Mouse (Mus musculus): ENCODE measurements around the gene Ptprj. TPM values are rescaled to one million over a fixed set of nuclear protein-coding genes. Genes with fewer than 3 reads are reported as not detected.

Ptprj gene
- 18.5 TPM for polyA plus RNA-seq (2014; fragmentation: Illumina TruSeq; extraction: RNeasy Lipid Tissue Mini Kit (QIAGEN cat#74804); ENCODE audit: low read depth, low replicate concordance)

DNA sequence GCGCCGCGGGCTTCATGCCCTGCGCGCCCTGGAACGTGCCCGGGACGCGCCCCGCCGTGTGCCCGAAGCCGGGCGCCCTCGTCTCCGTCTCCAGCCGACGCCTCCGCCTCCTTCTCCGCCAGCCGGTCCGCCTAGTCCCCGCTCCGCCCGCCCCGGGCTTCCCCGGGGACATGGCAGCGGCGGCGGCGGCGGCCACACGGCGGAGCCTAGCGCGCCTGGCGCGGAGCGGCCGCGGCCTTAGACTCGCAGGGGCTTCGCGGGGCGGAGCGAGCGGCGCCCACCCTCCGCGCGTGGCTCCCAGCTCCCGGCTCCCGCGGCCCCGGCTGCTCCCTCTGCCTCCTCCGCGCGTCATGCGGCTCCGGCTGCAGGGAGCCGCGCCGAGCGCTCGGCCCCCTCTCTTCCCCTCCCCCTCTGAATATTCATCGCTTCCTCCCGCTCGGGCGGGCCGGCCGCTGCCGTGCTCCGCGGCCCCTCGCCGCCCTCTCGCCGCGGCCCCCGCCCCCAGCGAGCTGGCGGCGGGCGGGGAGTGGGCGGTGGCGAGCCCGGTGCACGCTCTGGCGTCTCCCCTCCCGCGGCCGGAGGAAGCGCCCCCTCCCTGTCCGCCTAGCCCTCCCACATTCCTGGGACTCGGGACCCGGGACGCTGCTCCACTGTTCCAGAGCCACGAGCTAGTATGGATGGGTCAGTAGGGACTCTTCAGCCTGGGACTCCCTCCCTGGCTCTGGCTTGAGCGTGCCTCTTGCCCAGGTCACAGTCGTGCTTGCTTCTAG, at the start of gene Ptprj:
Gene Ptprj (minus strand): TSS at position 412 of the 770 bp plus-strand sequence.

DNA sequence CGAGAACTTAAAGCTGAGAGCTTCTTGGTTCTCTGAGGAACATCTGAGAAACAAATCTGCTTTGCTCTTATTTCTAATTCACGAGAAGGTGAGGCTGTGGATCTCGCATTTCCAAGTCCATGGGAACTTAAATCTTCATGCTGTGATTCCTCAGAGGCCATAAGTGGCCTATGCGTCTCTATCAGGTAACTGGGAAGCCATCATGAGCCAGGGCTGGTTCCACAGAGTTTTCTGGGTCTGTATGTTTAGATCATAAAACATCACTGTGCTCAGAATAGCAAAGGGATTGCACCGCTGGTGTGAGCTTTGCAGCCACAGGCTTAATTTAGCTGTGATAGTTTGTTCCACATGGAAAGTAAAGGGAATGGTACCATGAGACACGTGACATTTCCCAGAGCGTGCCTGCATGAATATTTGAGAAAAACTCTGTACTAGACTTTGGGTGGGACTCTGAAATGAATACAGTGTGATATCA, 181.8 kb downstream of the Ptprj start, which contains the start of gene Olfr1274-ps:
Gene Olfr1274-ps (plus strand): TSS at position 51 of the 475 bp plus-strand sequence.

Other genes starting within 250 kb of the Ptprj start
- gene Olfr1274-ps, start 182.0 kb downstream of the Ptprj start, polyA plus RNA-seq (2014; fragmentation: Illumina TruSeq; extraction: RNeasy Lipid Tissue Mini Kit (QIAGEN cat#74804); ENCODE audit: low read depth, low replicate concordance) = not detected
- 9.6 TPM for gene Nup160, start 96.6 kb upstream of the Ptprj start, polyA plus RNA-seq (2014; fragmentation: Illumina TruSeq; extraction: RNeasy Lipid Tissue Mini Kit (QIAGEN cat#74804); ENCODE audit: low read depth, low replicate concordance)
- 58.7 TPM for gene Fnbp4, start 164.7 kb upstream of the Ptprj start, polyA plus RNA-seq (2014; fragmentation: Illumina TruSeq; extraction: RNeasy Lipid Tissue Mini Kit (QIAGEN cat#74804); ENCODE audit: low read depth, low replicate concordance)
- 2.7 TPM for gene Agbl2, start 202.1 kb upstream of the Ptprj start, polyA plus RNA-seq (2014; fragmentation: Illumina TruSeq; extraction: RNeasy Lipid Tissue Mini Kit (QIAGEN cat#74804); ENCODE audit: low read depth, low replicate concordance)

Measured in adipose tissue, adult 10 weeks (tissue).